Mouse (Mus musculus) brain, embryonic 14.5 days (tissue): Measurements from ENCODE around the gene Gm49333.

Experiments used
- CTCF ChIP-seq: fragments of 200-500 bp; IDR thresholded peaks from 2 replicates; pipeline ENCODE4 v1.5.1; 2012; ENCODE audit warnings: inconsistent platforms, mild to moderate bottlenecking, moderate library complexity, borderline replicate concordance; ENCODE audit not compliant: insufficient read depth, insufficient read length; ENCODE audit errors: extremely low read depth
- POLR2A ChIP-seq: fragments of 200-500 bp; IDR thresholded peaks from 2 replicates; pipeline ENCODE4 v1.6.1; 2012; ENCODE audit warnings: mild to moderate bottlenecking, inconsistent platforms, borderline replicate concordance; ENCODE audit not compliant: poor library complexity, insufficient read depth, insufficient read length, severe bottlenecking; ENCODE audit errors: extremely low read depth

GRCm38 (mm10) chr16:20651947-20652310, 40.5 kb downstream of the Gm49333 start:
- TF ChIP-seq CTCF (no peak), POLR2A (no peak)
